Mouse (Mus musculus): Measurements from ENCODE around the gene Amt. TPM values are rescaled to one million over a fixed set of nuclear protein-coding genes. Genes with fewer than 3 reads are reported as not detected.

Gene Amt
- polyA plus RNA-seq, 1 experiment from 2014 or later: 13.5 TPM

GRCm38 (mm10) chr9:108271941-108272340 lies 24.7 kb upstream of the Amt start:
- Histone ChIP-seq H3K9ac (replicated peaks) (no peak overlapping the region), H3K27ac (ENCODE audit: low read depth) (0 out of 2 replicates have a peak overlapping the region, but pooled peaks have one; percentile 2), H3K4me2 (ENCODE audit: low read depth, low read length) (no peak overlapping the region), H3K36me3 (replicated peaks; ENCODE audit: insufficient read depth, low read length) (no peaks in the 10 kb centered on the region), H3K27me3 (ENCODE audit: insufficient read depth, low read length) (no peaks in the 10 kb centered on the region), H3K4me1 (ENCODE audit: insufficient read depth) (peaks cover 22% of the 10 kb centered on the region; the same call in 1 of the 2 replicates), H3K9me3 (ENCODE audit: low read length) (no peaks in the 10 kb centered on the region), H3K4me3 (ENCODE audit: low read depth, low read length) (no peak overlapping the region)
- 40% methylated on average over 2 of the region's 2 CpGs for WGBS (ENCODE audit: insufficient replicate concordance)
- DNase-seq (no peak), ATAC-seq (no peak)
- no peak for TF ChIP-seq EP300 (IDR thresholded peaks at IDR 0.05; ENCODE audit: low read depth)
- TF ChIP-seq CTCF (IDR thresholded peaks at IDR 0.05; ENCODE audit: low read depth): no peak

GRCm38 (mm10) chr9:108272691-108273090 lies 24.0 kb upstream of the Amt start:
- H3K4me1 ChIP-seq (ENCODE audit: insufficient read depth): peaks cover 20% of the 10 kb centered on the region; the same call in 1 of the 2 replicates
- 51% methylated on average over 5 of the region's 5 CpGs for WGBS (ENCODE audit: insufficient replicate concordance)
- H3K9me3 ChIP-seq (ENCODE audit: low read length): no peaks in the 10 kb centered on the region
- ATAC-seq (no peak), DNase-seq (no peak)
- H3K4me2 ChIP-seq (ENCODE audit: low read depth, low read length): no peak overlapping the region
- no peak overlapping the region for H3K4me3 ChIP-seq (ENCODE audit: low read depth, low read length)
- no peak overlapping the region for H3K9ac ChIP-seq (replicated peaks)
- H3K36me3 ChIP-seq (replicated peaks; ENCODE audit: insufficient read depth, low read length): no peaks in the 10 kb centered on the region
- H3K27ac ChIP-seq (ENCODE audit: low read depth): no peak overlapping the region
- no peaks in the 10 kb centered on the region for H3K27me3 ChIP-seq (ENCODE audit: insufficient read depth, low read length)
- TF ChIP-seq EP300 (IDR thresholded peaks at IDR 0.05; ENCODE audit: low read depth) (no peak), CTCF (IDR thresholded peaks at IDR 0.05; ENCODE audit: low read depth) (no peak)

- TF ChIP-seq CTCF (IDR thresholded peaks at IDR 0.05; ENCODE audit: low read depth): no peak
- TF ChIP-seq EP300 (IDR thresholded peaks at IDR 0.05; ENCODE audit: low read depth): no peak
- Histone ChIP-seq H3K9me3 (ENCODE audit: low read length) (no peaks in the 10 kb centered on the region), H3K4me2 (ENCODE audit: low read depth, low read length) (no peak overlapping the region), H3K36me3 (replicated peaks; ENCODE audit: insufficient read depth, low read length) (no peaks in the 10 kb centered on the region), H3K27me3 (ENCODE audit: insufficient read depth, low read length) (no peaks in the 10 kb centered on the region), H3K4me3 (ENCODE audit: low read depth, low read length) (no peak overlapping the region), H3K27ac (ENCODE audit: low read depth) (no peak overlapping the region), H3K9ac (replicated peaks) (no peak overlapping the region), H3K4me1 (ENCODE audit: insufficient read depth) (peaks cover 19% of the 10 kb centered on the region; the same call in 1 of the 2 replicates)
- no peak for ATAC-seq
- 77% methylated on average over 4 of the region's 4 CpGs for WGBS (ENCODE audit: insufficient replicate concordance)
- no peak for DNase-seq
Measured at GRCm38 (mm10) chr9:108273485-108273884, 23.2 kb upstream of the Amt start.

- Histone ChIP-seq H3K9ac (replicated peaks) (no peak overlapping the region), H3K4me2 (ENCODE audit: low read depth, low read length) (peak overlapping the region; percentile 42), H3K27ac (ENCODE audit: low read depth) (peak overlapping the region; percentile 66), H3K4me3 (ENCODE audit: low read depth, low read length) (no peak overlapping the region), H3K4me1 (ENCODE audit: insufficient read depth) (peaks cover 16% of the 10 kb centered on the region; the same call in 1 of the 2 replicates), H3K9me3 (ENCODE audit: low read length) (no peaks in the 10 kb centered on the region), H3K27me3 (ENCODE audit: insufficient read depth, low read length) (no peaks in the 10 kb centered on the region), H3K36me3 (replicated peaks; ENCODE audit: insufficient read depth, low read length) (no peaks in the 10 kb centered on the region)
- DNase-seq (peak; percentile 53), ATAC-seq (peak; percentile 96)
- TF ChIP-seq CTCF (IDR thresholded peaks at IDR 0.05; ENCODE audit: low read depth) (no peak), EP300 (IDR thresholded peaks at IDR 0.05; ENCODE audit: low read depth) (no peak)
- WGBS (ENCODE audit: insufficient replicate concordance): 65% methylated on average over 5 of the region's 5 CpGs
Measured at GRCm38 (mm10) chr9:108274476-108275330, 21.9 kb upstream of the Amt start.

GRCm38 (mm10) chr9:108275331-108275659 lies 21.4 kb upstream of the Amt start:
- Histone ChIP-seq H3K27ac (ENCODE audit: low read depth) (peak overlapping the region; percentile 64), H3K4me2 (ENCODE audit: low read depth, low read length) (no peak overlapping the region), H3K9me3 (ENCODE audit: low read length) (no peaks in the 10 kb centered on the region), H3K36me3 (replicated peaks; ENCODE audit: insufficient read depth, low read length) (no peaks in the 10 kb centered on the region), H3K9ac (replicated peaks) (no peak overlapping the region), H3K27me3 (ENCODE audit: insufficient read depth, low read length) (no peaks in the 10 kb centered on the region), H3K4me3 (ENCODE audit: low read depth, low read length) (no peak overlapping the region), H3K4me1 (ENCODE audit: insufficient read depth) (peaks cover 16% of the 10 kb centered on the region; the same call in 1 of the 2 replicates)
- 49% methylated on average over 6 of the region's 6 CpGs for WGBS (ENCODE audit: insufficient replicate concordance)
- ATAC-seq: no peak; the same call in 1 of the 2 replicates
- no peak for DNase-seq
- TF ChIP-seq CTCF (IDR thresholded peaks at IDR 0.05; ENCODE audit: low read depth): no peak
- TF ChIP-seq EP300 (IDR thresholded peaks at IDR 0.05; ENCODE audit: low read depth): no peak

- TF ChIP-seq CTCF (IDR thresholded peaks at IDR 0.05; ENCODE audit: low read depth) (peak; percentile 84), EP300 (IDR thresholded peaks at IDR 0.05; ENCODE audit: low read depth) (no peak)
Measured at GRCm38 (mm10) chr9:108278697-108279450, 17.8 kb upstream of the Amt start.

More at GRCm38 (mm10) chr9:108278697-108279450, 17.8 kb upstream of the Amt start:
- no peak overlapping the region for H3K27ac ChIP-seq (ENCODE audit: low read depth)
- peak; percentile 65 for DNase-seq
- no peak overlapping the region for H3K9ac ChIP-seq (replicated peaks)
- no peaks in the 10 kb centered on the region for H3K36me3 ChIP-seq (replicated peaks; ENCODE audit: insufficient read depth, low read length)
- H3K4me1 ChIP-seq (ENCODE audit: insufficient read depth): peaks cover 8% of the 10 kb centered on the region
- no peak overlapping the region for H3K4me2 ChIP-seq (ENCODE audit: low read depth, low read length)
- 69% methylated on average over 10 of the region's 10 CpGs for WGBS (ENCODE audit: insufficient replicate concordance)
- no peaks in the 10 kb centered on the region for H3K9me3 ChIP-seq (ENCODE audit: low read length)
- no peak for ATAC-seq
- no peaks in the 10 kb centered on the region for H3K27me3 ChIP-seq (ENCODE audit: insufficient read depth, low read length)
- H3K4me3 ChIP-seq (ENCODE audit: low read depth, low read length): no peak overlapping the region
